Mouse (Mus musculus): ENCODE measurements at regions not wholly inside any gene's neighbourhood (a gene's known extent, or its start where the extent isn't known, plus 50 kb on each side); places are given as distances from the start of the nearest gene placed in this dataset.

GRCm38 (mm10) chr10:106113083-106113482, 271.9 kb upstream of the Mettl25 start:
- no peak for DNase-seq (ENCODE audit: low spot score)

GRCm38 (mm10) chr10:106114743-106115486, 273.7 kb upstream of the Mettl25 start:
- DNase-seq (ENCODE audit: low spot score) = no peak

- no peak for DNase-seq (ENCODE audit: low spot score)
Observed at GRCm38 (mm10) chr10:106121826-106122225, 280.6 kb upstream of the Mettl25 start.

GRCm38 (mm10) chr10:106122952-106123351, 281.8 kb upstream of the Mettl25 start:
- DNase-seq (ENCODE audit: low spot score) = peak; percentile 1

GRCm38 (mm10) chr10:106172131-106172530, 298.0 kb upstream of the Ppfia2 start:
- no peak for DNase-seq (ENCODE audit: low spot score)

- DNase-seq (ENCODE audit: low spot score) = no peak
Observed at GRCm38 (mm10) chr10:106174433-106174832, 295.7 kb upstream of the Ppfia2 start.

GRCm38 (mm10) chr10:106179651-106180050, 290.5 kb upstream of the Ppfia2 start:
- DNase-seq (ENCODE audit: low spot score) = no peak

GRCm38 (mm10) chr10:106202566-106202965, 267.6 kb upstream of the Ppfia2 start:
- DNase-seq (ENCODE audit: low spot score) = no peak

- no peak for DNase-seq (ENCODE audit: low spot score)
Observed at GRCm38 (mm10) chr10:106224251-106224650, 245.9 kb upstream of the Ppfia2 start.

- no peak for DNase-seq (ENCODE audit: low spot score)
Observed at GRCm38 (mm10) chr10:106242180-106242579, 228.0 kb upstream of the Ppfia2 start.

- no peak for DNase-seq (ENCODE audit: low spot score)
Observed at GRCm38 (mm10) chr10:106254106-106254505, 216.0 kb upstream of the Ppfia2 start.

- DNase-seq (ENCODE audit: low spot score) = no peak
Observed at GRCm38 (mm10) chr10:106259811-106260210, 210.3 kb upstream of the Ppfia2 start.

GRCm38 (mm10) chr10:106273335-106273734, 196.8 kb upstream of the Ppfia2 start:
- no peak for DNase-seq (ENCODE audit: low spot score)

GRCm38 (mm10) chr10:106289951-106290350, 180.2 kb upstream of the Ppfia2 start:
- no peak for DNase-seq (ENCODE audit: low spot score)

- no peak for DNase-seq (ENCODE audit: low spot score)
Observed at GRCm38 (mm10) chr10:106290736-106291135, 179.4 kb upstream of the Ppfia2 start.

GRCm38 (mm10) chr10:106295501-106295900, 174.6 kb upstream of the Ppfia2 start:
- no peak for DNase-seq (ENCODE audit: low spot score)

- DNase-seq (ENCODE audit: low spot score) = no peak
Observed at GRCm38 (mm10) chr10:106335166-106335565, 135.0 kb upstream of the Ppfia2 start.

GRCm38 (mm10) chr10:106351663-106352062, 118.5 kb upstream of the Ppfia2 start:
- DNase-seq (ENCODE audit: low spot score) = no peak

GRCm38 (mm10) chr10:106375653-106376052, 94.5 kb upstream of the Ppfia2 start:
- no peak for DNase-seq (ENCODE audit: low spot score)

- DNase-seq (ENCODE audit: low spot score) = no peak
Observed at GRCm38 (mm10) chr10:106376161-106376560, 94.0 kb upstream of the Ppfia2 start.

GRCm38 (mm10) chr10:106380628-106381027, 89.5 kb upstream of the Ppfia2 start:
- DNase-seq (ENCODE audit: low spot score) = no peak

GRCm38 (mm10) chr10:106408705-106409104, 61.4 kb upstream of the Ppfia2 start:
- no peak for DNase-seq (ENCODE audit: low spot score)

- DNase-seq (ENCODE audit: low spot score) = no peak
Observed at GRCm38 (mm10) chr10:106413181-106413580, 57.0 kb upstream of the Ppfia2 start.

GRCm38 (mm10) chr10:106414990-106415389, 55.1 kb upstream of the Ppfia2 start:
- no peak for DNase-seq (ENCODE audit: low spot score)
